Mouse (Mus musculus) c-Kit-positive CD71-positive TER-119-negative erythroid progenitor cells, embryonic 14.5 days (primary cell): ENCODE results near the gene Slc26a9.

Experiments
- DNase-seq: peaks from one replicate; pipeline ENCODE4 v3.0.0-alpha.2; 2013; ENCODE audit warnings: low read depth

Slc26a9 gene

DNA sequence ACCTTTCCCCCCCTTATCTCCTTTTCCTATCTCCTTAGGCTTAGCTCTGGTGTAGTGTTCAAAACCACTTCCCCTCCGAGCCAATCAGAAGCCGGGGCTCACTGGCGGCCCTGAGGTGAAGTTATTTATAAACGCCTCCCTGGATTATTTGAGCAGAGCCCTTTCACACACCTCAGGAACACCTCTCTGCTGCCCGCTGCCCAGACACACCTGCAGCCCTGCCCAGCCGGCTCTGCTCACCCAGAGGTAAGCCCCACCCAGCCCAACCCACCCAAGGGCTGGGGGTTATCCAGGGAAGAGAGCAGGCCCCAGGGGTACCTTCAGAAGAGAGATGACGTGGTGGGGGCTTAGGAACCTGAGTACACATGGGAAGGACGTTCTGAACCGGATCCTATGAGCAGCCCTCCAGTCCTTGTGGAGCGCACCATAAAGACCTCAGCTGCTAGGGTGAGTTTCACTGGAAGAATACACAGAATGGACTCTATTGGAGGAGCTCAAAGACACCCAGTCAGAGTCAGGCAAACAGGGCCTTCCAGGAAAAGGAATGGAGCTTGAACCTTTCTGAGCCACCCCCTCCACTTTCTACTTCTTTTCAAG lies at the start of gene Slc26a9:
Gene Slc26a9, plus strand, starts transcription at position 155 of the 597 bp plus-strand sequence.
- no peak for DNase-seq

DNA sequence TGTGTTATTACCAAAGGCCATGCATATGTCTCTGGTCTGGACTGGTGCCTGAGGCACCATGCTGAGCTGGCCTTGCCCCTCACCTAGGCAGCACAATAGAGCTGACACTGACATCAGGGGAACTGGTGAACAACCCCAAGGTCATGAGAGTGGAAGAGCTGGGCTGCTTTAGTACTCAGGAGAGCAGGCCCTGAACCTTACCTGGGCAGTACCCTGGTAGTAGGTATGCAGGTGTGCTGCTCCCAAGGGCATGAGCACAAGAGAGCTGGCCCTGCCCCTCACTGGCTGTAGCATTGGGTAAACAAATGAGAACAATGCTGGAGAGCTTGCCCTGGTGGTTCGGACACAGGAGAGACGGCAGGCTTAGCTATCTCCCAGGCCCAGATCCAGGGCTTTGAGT lies 48.5 kb upstream of the Slc26a9 start:
- DNase-seq, result no peak

DNA sequence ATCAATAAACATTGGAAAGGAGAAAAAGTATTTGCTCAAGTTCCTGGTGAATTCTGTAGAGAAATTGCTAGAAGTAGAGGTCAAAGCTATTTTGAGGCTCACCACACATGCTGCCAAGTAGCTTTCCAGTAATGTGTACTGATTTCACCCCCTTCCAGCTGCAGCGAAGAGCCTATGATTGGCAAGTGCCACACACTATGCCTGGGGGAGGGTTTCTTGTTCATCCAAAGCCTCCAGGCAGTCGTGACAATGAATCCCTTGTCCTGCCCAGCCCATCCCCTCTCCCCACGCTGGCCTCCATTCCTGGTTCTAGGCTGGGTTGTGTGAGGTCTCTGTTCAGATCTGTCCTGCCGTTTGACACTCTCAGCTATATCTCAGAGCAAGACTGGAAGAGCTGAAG lies 47.5 kb upstream of the Slc26a9 start:
- no peak for DNase-seq

DNA sequence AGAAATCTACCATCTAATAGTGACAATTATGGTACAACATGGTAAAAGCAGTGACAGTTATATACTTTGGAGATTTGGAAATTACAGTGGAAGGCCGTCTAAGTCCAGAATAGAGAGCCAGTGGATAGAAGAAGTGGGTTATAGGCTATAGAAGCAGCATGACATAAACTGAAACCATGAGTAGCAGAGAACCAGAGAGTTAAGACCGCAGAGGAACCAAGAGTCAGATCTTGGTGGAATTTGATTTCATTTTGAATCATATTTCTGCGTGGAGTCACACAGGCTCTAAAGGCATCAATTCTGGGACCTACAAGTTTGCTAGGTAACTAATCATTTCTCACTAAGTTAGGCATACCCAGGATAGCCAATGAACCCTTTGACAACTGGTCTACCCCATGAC lies 45.1 kb upstream of the Slc26a9 start:
- no peak for DNase-seq

DNA sequence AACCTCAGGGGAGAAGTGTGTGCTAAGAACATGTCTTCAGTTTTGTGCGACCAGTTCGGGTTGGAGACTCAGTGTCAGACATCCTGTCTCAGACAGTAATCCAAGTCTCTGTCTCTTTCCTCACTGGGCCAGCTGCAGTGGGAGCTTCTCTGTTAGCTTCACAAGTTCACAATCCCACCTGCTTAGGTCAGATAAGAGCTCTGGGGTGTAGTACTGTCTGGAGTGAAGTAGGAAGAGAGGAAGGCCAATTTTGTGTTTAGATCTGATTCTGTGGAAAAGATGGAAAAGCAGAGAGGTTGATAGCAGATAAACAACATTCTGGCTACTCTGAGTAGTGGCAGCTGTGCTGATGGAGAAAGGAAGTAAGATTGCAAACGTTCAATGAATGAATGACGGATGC lies 44.2 kb upstream of the Slc26a9 start:
- DNase-seq, result no peak

DNA sequence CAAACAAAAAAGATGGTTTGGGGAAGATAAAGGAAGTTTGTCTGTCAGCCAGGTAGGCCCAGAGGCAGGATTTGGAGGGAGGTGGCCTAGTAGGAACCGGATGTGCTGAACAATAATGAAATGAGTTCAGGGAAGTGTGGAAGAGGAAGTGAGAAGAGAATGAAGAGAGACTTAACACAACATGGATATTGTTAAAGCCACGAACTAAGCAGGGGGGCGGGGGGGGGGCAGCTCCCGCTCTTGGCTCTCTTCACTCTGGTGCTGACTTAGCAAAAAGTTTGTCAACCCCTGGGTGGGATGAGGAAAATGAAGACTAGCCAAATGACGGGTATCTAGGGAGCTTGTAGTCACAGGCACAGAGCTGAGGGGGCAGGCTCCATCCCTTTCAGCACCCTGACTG lies 43.4 kb upstream of the Slc26a9 start:
- no peak for DNase-seq

DNA sequence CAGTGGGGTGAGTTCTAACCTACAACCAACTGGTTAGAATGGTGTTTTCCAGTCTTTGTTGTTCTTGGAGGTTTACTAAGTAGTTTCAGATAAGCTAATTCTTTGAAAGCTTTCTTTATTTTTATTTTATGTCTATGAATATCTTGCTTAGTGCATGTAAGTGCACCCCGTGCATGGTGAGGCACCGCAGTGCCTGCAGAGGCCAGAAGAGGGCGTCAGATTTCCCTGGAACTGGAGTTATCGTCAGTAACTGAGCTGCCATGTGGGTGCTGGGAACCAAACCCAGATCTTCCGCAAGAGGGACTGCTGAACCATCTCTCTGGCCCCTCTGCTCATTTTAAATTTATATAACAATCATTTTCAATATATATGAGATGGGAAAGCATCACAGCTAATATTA lies 42.4 kb upstream of the Slc26a9 start:
- DNase-seq, result no peak

DNA sequence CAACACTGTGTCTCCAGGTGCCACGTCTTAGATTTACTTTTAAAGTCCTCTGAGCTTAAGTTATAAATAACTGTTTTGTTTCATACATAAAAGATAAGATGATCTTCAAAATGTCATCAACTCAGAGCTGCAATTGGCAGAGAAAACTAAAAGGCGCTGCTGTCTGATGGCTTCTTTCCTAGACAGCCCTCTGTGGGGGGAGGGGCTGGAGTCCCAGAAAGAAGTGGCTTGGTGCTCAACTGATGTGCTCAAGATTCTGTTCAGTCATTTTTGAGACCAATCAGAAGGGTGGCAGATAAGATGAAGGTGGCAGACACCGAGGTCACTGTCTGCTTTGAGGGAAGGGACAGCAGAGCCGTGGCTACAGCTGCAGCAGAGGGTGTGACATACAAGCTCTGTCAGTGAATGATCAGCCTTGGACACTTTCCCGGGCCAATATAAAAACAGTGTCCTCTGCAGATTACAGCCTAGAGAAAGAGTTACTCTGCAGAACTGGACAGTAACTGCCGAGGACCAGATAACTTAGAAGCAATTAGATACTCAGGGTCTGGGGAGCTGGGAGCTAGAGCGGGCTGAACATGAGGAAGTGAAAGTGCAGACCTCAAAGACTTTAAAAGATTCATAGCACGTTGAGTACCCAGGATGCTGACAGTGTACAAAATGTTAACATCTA lies 41.6 kb upstream of the Slc26a9 start:
- no peak for DNase-seq

DNA sequence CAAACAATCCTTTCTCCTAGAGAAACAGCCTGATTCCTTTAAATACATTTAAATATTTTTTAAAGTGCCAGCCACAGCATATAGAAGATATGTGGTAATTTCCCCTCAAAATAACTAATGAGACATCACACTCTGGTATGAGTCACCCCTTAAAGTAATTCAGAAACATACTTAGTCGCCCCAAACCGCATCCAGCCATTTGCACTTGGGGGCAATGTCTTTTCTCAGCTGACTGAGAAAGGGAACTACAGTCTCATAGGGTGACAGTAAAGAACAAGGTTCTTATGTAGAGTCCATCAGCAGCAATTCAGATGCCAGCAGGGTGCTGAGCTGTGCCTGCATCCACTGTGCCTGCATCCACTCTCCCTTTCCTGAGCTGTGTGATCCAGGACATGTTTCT lies 40.3 kb upstream of the Slc26a9 start:
- no peak for DNase-seq

DNA sequence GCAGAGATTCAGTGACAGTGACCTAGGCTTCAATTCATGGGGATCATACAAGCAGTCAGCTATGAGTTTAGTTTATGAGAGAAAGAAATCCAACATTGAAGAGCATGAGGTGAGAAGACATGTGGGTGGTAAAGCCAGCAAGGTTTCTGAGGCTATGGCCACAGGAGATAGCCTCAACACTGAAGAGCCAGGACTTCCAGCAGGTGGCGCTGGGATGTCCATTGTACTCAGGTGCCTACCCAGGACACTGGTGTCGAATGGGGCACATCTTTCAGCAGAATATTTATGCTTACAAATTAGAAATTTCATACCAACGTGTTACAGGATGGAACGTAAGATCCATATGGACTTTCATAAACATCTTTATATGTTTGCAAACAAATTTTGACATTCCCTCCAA lies 35.5 kb upstream of the Slc26a9 start:
- peak; percentile 31 for DNase-seq

DNA sequence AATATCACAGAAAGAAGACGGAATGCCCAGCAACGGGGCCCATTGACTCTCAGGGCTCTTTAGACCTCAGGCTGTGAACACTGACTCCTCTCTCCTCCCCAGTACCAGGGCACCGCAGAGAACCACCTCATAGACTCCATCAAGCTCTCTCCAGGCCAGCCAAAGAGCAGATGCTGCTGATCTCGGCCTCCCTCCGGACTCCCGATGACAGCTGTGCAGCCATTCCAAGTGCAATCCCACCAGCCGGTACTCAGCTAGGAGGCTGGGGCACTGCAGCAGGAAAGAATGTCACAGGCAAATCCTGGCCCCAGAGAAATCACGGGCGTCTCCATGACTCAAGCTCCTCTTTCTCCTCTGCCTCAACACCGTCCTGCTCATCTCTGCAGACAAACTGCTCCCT lies 32.3 kb upstream of the Slc26a9 start:
- DNase-seq, result no peak

DNA sequence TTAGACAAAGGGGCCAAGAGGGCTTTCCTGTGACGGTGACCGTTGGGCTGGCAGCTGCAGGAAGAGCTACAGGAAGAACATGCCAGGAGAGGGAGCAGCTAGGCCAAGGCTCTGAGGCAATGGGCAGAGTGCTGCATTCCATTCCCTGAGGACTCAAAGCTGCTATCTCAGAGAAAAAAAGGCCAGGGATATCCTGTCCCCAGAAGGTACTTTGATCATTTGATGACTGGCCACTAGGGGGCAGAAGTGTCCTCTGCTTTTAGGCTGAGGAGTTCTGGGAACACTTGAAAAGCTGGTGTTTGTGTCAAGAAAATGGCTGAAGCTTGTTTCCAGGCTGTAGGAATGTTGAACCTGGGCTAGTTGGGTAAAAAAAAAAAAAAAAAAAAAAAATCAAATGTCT lies 31.4 kb upstream of the Slc26a9 start:
- peak; percentile 50 for DNase-seq

DNA sequence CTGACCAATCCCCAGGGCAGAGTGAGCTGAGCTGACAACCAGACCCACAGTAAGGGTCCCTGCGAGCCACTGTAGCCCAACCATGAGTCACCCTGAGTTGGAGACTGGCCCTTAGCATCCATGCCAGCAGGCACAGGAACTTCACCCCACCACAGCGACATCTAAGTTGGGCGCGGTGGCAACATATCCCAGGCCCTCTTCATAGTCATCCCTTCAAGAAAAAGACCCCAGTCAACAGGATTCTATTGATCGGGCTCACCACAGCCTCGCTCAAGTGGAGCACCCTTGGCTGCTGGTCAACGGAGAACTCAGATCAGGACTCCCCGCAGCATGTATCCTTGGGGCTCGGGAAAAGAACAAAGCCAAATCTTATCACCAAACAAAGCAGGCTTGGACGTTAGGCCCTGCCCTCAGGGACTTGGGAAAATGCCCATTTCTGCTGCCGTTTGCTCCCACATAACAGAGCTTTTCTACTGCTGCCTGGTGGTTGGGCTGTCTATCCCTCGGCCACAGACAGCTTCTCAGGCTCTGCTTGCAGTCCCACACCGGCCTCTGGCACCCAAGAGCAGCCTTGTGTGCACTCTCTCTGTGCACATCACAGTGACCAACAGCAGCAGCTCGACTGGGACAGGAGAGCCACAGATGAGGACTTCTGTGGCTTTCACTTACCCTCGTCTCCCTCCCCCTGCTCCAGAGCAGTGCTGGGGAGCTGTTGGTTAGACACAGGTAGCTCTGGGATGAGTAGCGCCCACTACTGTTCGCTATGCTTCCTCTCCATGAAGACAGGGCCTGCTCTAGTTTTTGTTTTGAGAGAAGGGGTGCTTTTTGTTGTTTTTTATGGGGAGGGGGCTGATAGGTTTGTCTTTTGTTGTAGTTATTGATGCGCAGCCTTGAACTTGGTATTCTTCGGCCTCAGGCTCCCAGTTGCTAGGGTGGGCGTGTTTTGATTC lies 29.2 kb upstream of the Slc26a9 start:
- no peak for DNase-seq

DNA sequence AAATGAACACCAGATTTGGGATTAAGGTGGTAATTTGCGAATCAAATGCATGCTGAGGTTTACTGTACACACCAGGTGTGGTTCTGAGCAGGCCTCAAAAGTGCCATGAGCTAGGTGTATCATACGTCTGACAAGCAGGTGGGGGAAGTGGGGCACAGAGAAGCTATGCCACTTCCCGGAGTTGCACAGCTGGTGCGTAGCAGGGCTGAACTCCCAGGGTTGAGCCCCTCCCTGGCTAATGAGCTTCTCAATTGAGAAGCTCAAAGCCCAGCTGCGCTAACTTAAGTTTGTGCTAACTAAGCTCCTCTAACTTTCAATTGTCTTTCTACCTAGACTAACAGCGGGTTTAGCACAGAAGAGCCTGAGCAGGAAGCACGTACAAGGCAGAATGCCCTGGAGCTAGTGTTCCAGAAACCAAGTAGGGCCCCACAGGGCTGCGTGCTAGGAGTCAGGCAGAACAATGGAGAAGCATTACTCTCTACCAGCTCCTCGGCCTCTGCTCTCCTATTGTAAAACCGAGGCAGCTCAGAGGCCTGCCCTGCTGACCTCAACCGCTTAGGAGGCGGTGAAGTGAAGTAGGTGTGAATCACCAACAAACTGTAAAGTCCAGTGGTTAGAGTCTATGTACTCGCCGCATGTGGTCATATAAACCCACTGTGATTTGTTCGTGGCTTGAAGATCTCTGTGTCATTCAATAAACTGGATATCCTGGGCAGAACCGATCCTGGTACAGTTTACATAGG lies 24.7 kb upstream of the Slc26a9 start:
- no peak for DNase-seq

DNA sequence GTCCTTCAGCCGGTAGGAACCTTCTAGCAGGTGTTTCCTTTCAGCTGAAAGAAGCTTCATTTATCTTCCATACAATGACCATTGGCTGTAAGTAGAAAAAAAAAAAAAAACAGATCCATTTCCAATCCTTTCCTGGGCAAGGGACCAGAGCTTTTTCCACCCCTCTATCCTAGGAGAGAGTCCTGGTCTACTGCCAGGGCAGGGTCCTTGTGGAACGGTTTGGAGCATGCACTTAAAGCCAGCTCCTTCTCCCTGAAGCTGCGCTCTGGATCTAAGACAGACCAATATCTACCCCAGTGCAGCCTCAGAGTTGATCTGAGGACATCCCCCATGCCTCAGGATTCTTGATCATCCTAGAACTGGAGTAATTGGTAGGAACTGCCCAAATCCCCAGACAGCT lies 21.8 kb upstream of the Slc26a9 start:
- DNase-seq, result no peak

DNA sequence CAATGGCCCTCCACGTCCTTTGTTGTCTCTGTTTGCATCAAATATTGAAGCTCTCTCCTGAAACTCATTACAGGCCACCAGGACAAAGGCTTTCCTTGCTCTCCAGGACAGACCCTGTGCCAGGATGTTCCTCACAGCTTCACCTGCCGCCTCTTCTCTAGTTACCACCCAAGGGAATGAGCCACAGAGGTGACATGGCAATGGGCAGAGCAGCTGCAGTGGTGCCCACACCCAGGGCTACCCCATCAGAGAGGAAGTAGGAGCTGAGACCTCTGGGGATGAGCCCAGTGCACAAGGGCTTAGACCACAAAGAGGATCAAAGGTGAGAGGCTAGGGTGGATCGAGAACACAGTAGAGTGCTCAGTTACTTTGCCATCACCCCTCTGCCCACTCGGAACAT lies 20.3 kb upstream of the Slc26a9 start:
- no peak for DNase-seq

DNA sequence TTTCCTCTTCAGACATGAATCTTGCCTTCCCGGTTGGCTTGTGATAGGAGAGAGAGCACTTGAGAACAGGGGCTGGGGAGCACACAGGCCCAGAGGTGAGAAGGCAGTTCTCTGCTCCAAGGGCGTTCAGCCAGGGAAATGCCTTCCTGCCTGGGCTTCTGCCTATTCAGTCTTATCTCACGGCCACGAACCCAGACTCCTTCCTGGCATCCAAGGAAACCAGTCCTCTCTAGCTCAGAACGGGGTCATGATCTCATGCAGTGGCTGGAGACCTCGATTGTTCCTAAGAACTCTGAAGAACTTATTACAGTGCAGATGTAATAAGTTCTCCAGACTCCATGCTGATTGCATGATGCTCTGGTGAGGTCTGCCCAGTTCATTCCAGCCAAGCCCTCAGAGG lies 17.2 kb upstream of the Slc26a9 start:
- no peak for DNase-seq

DNA sequence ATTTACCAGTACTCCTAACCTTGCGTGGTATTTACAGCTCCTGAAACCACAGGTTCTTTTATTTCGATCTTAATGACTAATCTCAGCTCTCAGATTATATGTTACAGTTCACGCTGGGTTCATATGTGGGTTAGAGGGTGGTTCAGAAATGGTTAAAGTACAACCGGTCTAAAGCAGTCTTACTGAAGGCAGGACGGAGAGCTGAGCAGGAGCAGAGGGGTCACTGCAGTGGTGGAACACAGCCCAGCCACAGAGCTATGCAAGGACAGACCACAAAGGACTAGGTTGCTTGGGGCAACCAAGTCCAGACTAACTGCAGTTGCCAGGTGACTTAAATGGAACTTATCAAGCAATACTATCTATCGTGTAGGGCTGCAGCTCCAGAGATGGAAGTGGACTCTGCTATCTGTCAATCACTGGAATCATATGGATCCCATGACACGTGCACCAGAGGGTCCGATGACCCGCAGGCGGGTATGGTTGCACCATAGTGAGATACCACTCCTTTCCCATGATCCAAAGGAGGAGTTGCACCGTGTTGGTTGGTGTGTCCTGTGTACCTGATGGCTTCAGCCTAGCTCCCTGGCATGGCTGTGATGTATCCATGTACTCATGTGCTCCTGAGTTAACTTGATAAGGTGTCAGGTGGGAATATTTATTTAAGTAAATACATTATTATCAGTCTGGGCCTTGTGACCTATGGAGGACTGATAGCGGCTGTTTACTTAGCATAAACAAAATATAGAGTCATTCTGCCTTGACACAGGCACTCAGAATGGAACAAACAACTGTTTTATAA lies 13.0 kb upstream of the Slc26a9 start:
- no peak for DNase-seq

DNA sequence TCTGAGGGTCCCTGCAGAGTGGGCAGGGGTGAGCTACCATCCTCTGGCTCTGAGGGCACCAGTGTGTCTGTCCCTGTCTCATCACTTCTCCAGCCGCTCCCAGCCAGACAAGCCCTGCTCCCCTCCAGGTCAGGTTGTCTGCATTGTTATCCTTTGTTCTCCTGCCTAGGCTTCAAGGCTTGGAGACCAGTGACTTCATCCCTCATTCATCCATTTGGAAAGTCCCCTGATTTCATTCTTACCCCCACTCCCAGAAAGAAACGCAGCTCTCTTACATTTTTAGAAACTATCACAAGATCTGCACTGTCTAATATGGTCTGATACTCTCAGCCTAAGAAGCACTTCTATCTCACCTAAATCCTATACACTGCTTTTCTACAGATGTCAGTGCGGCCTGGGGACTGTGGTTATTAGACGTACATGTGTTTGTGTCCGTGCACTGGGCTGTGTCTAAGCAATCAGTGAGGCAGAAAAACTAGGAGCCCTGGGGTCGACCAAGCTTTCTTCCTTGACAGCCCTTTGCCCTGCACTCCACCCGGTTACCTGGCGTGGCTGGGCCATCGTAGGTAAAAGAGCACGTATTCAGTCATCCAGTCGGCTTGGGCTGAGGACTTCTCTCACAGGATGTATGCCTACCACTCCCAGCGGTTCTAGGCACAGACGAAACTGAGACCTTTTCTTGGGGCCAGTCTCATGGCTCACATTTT lies 10.2 kb upstream of the Slc26a9 start:
- DNase-seq, result no peak

DNA sequence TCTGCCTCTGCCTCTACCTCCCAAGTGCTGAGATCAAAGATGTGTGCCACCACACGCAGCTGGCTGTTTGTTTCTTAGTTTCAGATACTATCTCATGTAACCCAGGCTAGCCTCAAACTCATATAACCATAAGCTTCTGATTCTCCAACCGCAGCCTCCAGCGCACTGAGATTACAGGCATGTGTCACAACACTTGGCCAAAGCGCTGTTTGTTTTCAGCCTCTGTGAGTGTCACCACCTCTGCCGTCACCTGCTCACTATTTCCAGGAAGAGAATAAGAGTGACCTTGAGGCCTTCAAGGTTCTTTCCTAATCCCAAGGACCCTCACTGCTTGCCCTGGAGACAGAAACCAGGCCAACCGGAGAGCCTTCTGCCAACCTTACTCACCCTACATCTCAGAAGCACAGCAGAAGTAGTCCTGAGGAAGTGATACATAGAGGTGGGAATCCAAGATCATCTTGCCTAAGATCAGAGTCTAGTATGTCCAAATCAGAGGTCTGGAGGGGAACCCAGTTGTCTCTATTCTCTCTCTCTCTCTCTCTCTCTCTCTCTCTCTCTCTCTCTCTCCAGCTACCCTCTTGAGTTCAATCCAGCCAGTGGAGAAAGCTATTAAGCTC lies 9.1 kb upstream of the Slc26a9 start:
- DNase-seq, result no peak
